ENCODE assay signal across 27 mouse cellular contexts in genomic region chr8:107458281-107458680, GRCm38 (mm10). TPM values are rescaled to one million over a fixed set of nuclear protein-coding genes. Genes with fewer than 3 reads are reported as not detected.
DNase-seq lines count a peak whose midpoint lies in the region; ATAC-seq and TF ChIP-seq lines count a peak whose summit lies in the region.
"Had no signal": no experiment of that assay in that cellular context is flagged by ENCODE, and none has a peak within 500 bp of the region (broad histone marks: within the 10 kb centered on the region; RNA-seq: fewer than 3 reads in every experiment).

No protein-coding gene starts in this region.

- H3K4me1 ChIP-seq in hindbrain, embryonic 12.5 days = no peaks in the 10 kb centered on the region
- H3K4me1 ChIP-seq in hindbrain, embryonic 14.5 days (replicated peaks; ENCODE audit: control insufficient read depth, insufficient read depth, low read length) = no peaks in the 10 kb centered on the region
- H3K4me1 ChIP-seq in testis, adult 2 months (ENCODE audit: control insufficient read depth, insufficient read depth, low read length) = no peaks in the 10 kb centered on the region
- H3K4me1 ChIP-seq in limb, embryonic 10.5 days = no peaks in the 10 kb centered on the region
- no peaks in the 10 kb centered on the region for H3K4me1 ChIP-seq in limb, embryonic 15.5 days
- H3K4me1 ChIP-seq in forebrain, embryonic 16.5 days (replicated peaks; ENCODE audit: control insufficient read depth, insufficient read depth, low read length) = no peaks in the 10 kb centered on the region
- H3K4me1 ChIP-seq: forebrain, embryonic 12.5 days; heart, embryonic 15.5 days; hindbrain, embryonic 15.5 days; kidney, embryonic 15.5 days; liver, embryonic 15.5 days; midbrain, embryonic 12.5 days had no signal

- no peak for DNase-seq in hindbrain, embryonic 14.5 days (ENCODE audit: low spot score)
- no peak for DNase-seq in testis, postnatal 10 days (ENCODE audit: low spot score)
- DNase-seq in limb, embryonic 10.5 days (ENCODE audit: low spot score) = no peak
- DNase-seq in cerebellum, postnatal 36 days = no peak
- DNase-seq: adrenal gland, postnatal 25 days; cerebellum, adult 11-12 months; cerebellum, adult 9-11 months; gastrocnemius, postnatal 10 days; heart, postnatal 4 days; kidney, adult 11 months; kidney, postnatal 4 days; lung, embryonic 14.5 days; right cerebral cortex, adult 18-20 months; spleen, adult 18-20 months; thymus, adult 2 months had no signal

- TF ChIP-seq CTCF in testis, adult 2 months (IDR thresholded peaks at IDR 0.05; ENCODE audit: control insufficient read depth, insufficient read depth, insufficient replicate concordance, low read depth, low read length) = no peak

- H3K4me3 ChIP-seq in hindbrain, embryonic 12.5 days = no peak overlapping the region
- no peak overlapping the region for H3K4me3 ChIP-seq in hindbrain, embryonic 14.5 days (replicated peaks; ENCODE audit: low read length)
- peak overlapping the region; percentile 82 for H3K4me3 ChIP-seq in testis, adult 2 months (ENCODE audit: control insufficient read depth, low read depth, low read length)
- no peak overlapping the region for H3K4me3 ChIP-seq in limb, embryonic 10.5 days
- H3K4me3 ChIP-seq in limb, embryonic 15.5 days = no peak overlapping the region
- H3K4me3 ChIP-seq in forebrain, embryonic 16.5 days (replicated peaks; ENCODE audit: low read length) = no peak overlapping the region
- H3K4me3 ChIP-seq: forebrain, embryonic 12.5 days; heart, embryonic 15.5 days; hindbrain, embryonic 15.5 days; kidney, embryonic 15.5 days; liver, embryonic 15.5 days; midbrain, embryonic 12.5 days had no signal

- no peaks in the 10 kb centered on the region for H3K27me3 ChIP-seq in hindbrain, embryonic 12.5 days
- H3K27me3 ChIP-seq in hindbrain, embryonic 14.5 days (ENCODE audit: control insufficient read depth, insufficient read depth, low read length) = no peaks in the 10 kb centered on the region
- H3K27me3 ChIP-seq in testis, adult 2 months (ENCODE audit: control insufficient read depth, insufficient read depth, low read length) = no peaks in the 10 kb centered on the region
- no peaks in the 10 kb centered on the region for H3K27me3 ChIP-seq in limb, embryonic 10.5 days (ENCODE audit: low read depth, poor library complexity, severe bottlenecking)
- no peaks in the 10 kb centered on the region for H3K27me3 ChIP-seq in limb, embryonic 15.5 days
- H3K27me3 ChIP-seq in forebrain, embryonic 16.5 days (replicated peaks; ENCODE audit: control insufficient read depth, insufficient read depth, low read length) = no peaks in the 10 kb centered on the region
- H3K27me3 ChIP-seq: forebrain, embryonic 12.5 days; heart, embryonic 15.5 days; hindbrain, embryonic 15.5 days; kidney, embryonic 15.5 days; liver, embryonic 15.5 days; midbrain, embryonic 12.5 days had no signal

- H3K36me3 ChIP-seq in hindbrain, embryonic 12.5 days = peaks cover 55% of the 10 kb centered on the region
- peaks cover 75% of the 10 kb centered on the region for H3K36me3 ChIP-seq in hindbrain, embryonic 14.5 days (replicated peaks; ENCODE audit: control insufficient read depth, insufficient read depth)
- no peaks in the 10 kb centered on the region; the same call in 1 of the 2 replicates for H3K36me3 ChIP-seq in testis, adult 2 months (ENCODE audit: control insufficient read depth, insufficient read depth, low read length)
- H3K36me3 ChIP-seq in limb, embryonic 10.5 days = peaks cover 76% of the 10 kb centered on the region
- H3K36me3 ChIP-seq in limb, embryonic 15.5 days = peaks cover 33% of the 10 kb centered on the region
- H3K36me3 ChIP-seq in forebrain, embryonic 16.5 days (ENCODE audit: control insufficient read depth, insufficient read depth) = peaks cover 5% of the 10 kb centered on the region; the same call in 1 of the 2 replicates

- ATAC-seq in hindbrain, embryonic 12.5 days (ENCODE audit: low FRiP score) = no peak
- no peak for ATAC-seq in hindbrain, embryonic 14.5 days (ENCODE audit: low FRiP score)
- ATAC-seq in limb, embryonic 15.5 days (ENCODE audit: insufficient number of reproducible peaks, low FRiP score, low TSS enrichment, low read depth) = peak; percentile 62
- no peak for ATAC-seq in forebrain, embryonic 16.5 days
- ATAC-seq: CD4-positive, CD25-positive, alpha-beta regulatory T cell, adult 4 months; inflammation-experienced regulatory T-cells, adult 6 months had no signal

- WGBS in hindbrain, embryonic 12.5 days = 81% methylated on average over 6 of the region's 6 CpGs
- WGBS in hindbrain, embryonic 14.5 days = 90% methylated on average over 6 of the region's 6 CpGs
- 91% methylated on average over 6 of the region's 6 CpGs for WGBS in limb, embryonic 10.5 days
- WGBS in limb, embryonic 15.5 days = 73% methylated on average over 6 of the region's 6 CpGs
- WGBS in forebrain, embryonic 16.5 days = 88% methylated on average over 6 of the region's 6 CpGs

- no peak for TF ChIP-seq POLR2A in testis, adult 2 months (IDR thresholded peaks at IDR 0.05; ENCODE audit: control insufficient read depth, low read depth, low read length)

- H3K27ac ChIP-seq in hindbrain, embryonic 12.5 days = peak overlapping the region; percentile 40; the same call in 1 of the 2 replicates
- H3K27ac ChIP-seq in hindbrain, embryonic 14.5 days = no peak overlapping the region
- no peak overlapping the region for H3K27ac ChIP-seq in testis, adult 2 months (ENCODE audit: control insufficient read depth, insufficient read depth, low read depth, low read length)
- H3K27ac ChIP-seq in limb, embryonic 10.5 days = peak overlapping the region; percentile 53; the same call in 1 of the 2 replicates
- peak overlapping the region; percentile 73; the same call in 1 of the 2 replicates for H3K27ac ChIP-seq in limb, embryonic 15.5 days
- H3K27ac ChIP-seq in forebrain, embryonic 16.5 days (ENCODE audit: low read length) = no peak overlapping the region
- H3K27ac ChIP-seq: forebrain, embryonic 12.5 days; heart, embryonic 15.5 days; hindbrain, embryonic 15.5 days; kidney, embryonic 15.5 days; liver, embryonic 15.5 days; midbrain, embryonic 12.5 days had no signal

- H3K9me3 ChIP-seq in hindbrain, embryonic 12.5 days (replicated peaks) = no peaks in the 10 kb centered on the region
- no peaks in the 10 kb centered on the region for H3K9me3 ChIP-seq in hindbrain, embryonic 14.5 days (ENCODE audit: control insufficient read depth, low read length)
- no peaks in the 10 kb centered on the region for H3K9me3 ChIP-seq in limb, embryonic 10.5 days (replicated peaks)
- no peaks in the 10 kb centered on the region for H3K9me3 ChIP-seq in limb, embryonic 15.5 days
- no peaks in the 10 kb centered on the region for H3K9me3 ChIP-seq in forebrain, embryonic 16.5 days (ENCODE audit: control insufficient read depth, low read length)
- H3K9me3 ChIP-seq: forebrain, embryonic 12.5 days; heart, embryonic 15.5 days; hindbrain, embryonic 15.5 days; kidney, embryonic 15.5 days; liver, embryonic 15.5 days; midbrain, embryonic 12.5 days had no signal

- H3K4me2 ChIP-seq in hindbrain, embryonic 12.5 days (replicated peaks) = no peak overlapping the region
- H3K4me2 ChIP-seq in hindbrain, embryonic 14.5 days (replicated peaks) = no peak overlapping the region
- H3K4me2 ChIP-seq in limb, embryonic 15.5 days = no peak overlapping the region
- H3K4me2 ChIP-seq in forebrain, embryonic 16.5 days (ENCODE audit: low read length) = no peak overlapping the region
- H3K4me2 ChIP-seq: forebrain, embryonic 12.5 days; heart, embryonic 15.5 days; hindbrain, embryonic 15.5 days; kidney, embryonic 15.5 days; liver, embryonic 15.5 days; lung, embryonic 14.5 days; midbrain, embryonic 12.5 days had no signal

- no peak overlapping the region for H3K9ac ChIP-seq in hindbrain, embryonic 12.5 days
- H3K9ac ChIP-seq in hindbrain, embryonic 14.5 days = no peak overlapping the region
- no peak overlapping the region for H3K9ac ChIP-seq in limb, embryonic 15.5 days
- no peak overlapping the region for H3K9ac ChIP-seq in forebrain, embryonic 16.5 days (replicated peaks; ENCODE audit: low read depth, low read length)
- H3K9ac ChIP-seq: forebrain, embryonic 12.5 days; heart, embryonic 15.5 days; hindbrain, embryonic 15.5 days; kidney, embryonic 15.5 days; liver, embryonic 15.5 days; lung, embryonic 14.5 days; midbrain, embryonic 12.5 days had no signal

RNA-seq across cellular contexts. Expression of gene Wwp2, which starts 22.1 kb away (rescaled TPM):
- polyA plus RNA-seq in hindbrain, embryonic 12.5 days (2016; fragmentation: Nextera tagmentation; extraction: Ambion mirVana) = 109 and 124 TPM in 2 replicates
- polyA plus RNA-seq in hindbrain, embryonic 14.5 days (2014; fragmentation: Nextera tagmentation; extraction: Ambion mirVana) = 37.2 and 37.5 TPM in 2 replicates
- polyA plus RNA-seq in testis, adult 2 months (2012; rRNA removed) = 109 and 129 TPM in 2 replicates
- polyA plus RNA-seq in limb, embryonic 10.5 days (2016; fragmentation: Nextera tagmentation; extraction: Ambion mirVana) = 55.9 and 116 TPM in 2 replicates
- polyA plus RNA-seq in limb, embryonic 15.5 days (2015; fragmentation: Nextera tagmentation; extraction: Ambion mirVana) = 114 and 119 TPM in 2 replicates
- 41.5 and 43.0 TPM in 2 replicates for polyA plus RNA-seq in forebrain, embryonic 16.5 days (2015; fragmentation: Nextera tagmentation; extraction: Ambion mirVana)

RNA-seq across cellular contexts. Expression of gene Nob1, which starts 33.4 kb away (rescaled TPM):
- 78.3 and 78.9 TPM in 2 replicates for polyA plus RNA-seq in hindbrain, embryonic 12.5 days (2016; fragmentation: Nextera tagmentation; extraction: Ambion mirVana)
- 46.4 and 48.7 TPM in 2 replicates for polyA plus RNA-seq in hindbrain, embryonic 14.5 days (2014; fragmentation: Nextera tagmentation; extraction: Ambion mirVana)
- polyA plus RNA-seq in testis, adult 2 months (2012; rRNA removed) = 15.3 and 15.9 TPM in 2 replicates
- 110 and 113 TPM in 2 replicates for polyA plus RNA-seq in limb, embryonic 10.5 days (2016; fragmentation: Nextera tagmentation; extraction: Ambion mirVana)
- 78.5 and 84.8 TPM in 2 replicates for polyA plus RNA-seq in limb, embryonic 15.5 days (2015; fragmentation: Nextera tagmentation; extraction: Ambion mirVana)
- polyA plus RNA-seq in forebrain, embryonic 16.5 days (2015; fragmentation: Nextera tagmentation; extraction: Ambion mirVana) = 85.9 and 90.0 TPM in 2 replicates

RNA-seq across cellular contexts. Expression of gene Nqo1, which starts 55.3 kb away (rescaled TPM):
- polyA plus RNA-seq in hindbrain, embryonic 12.5 days (2016; fragmentation: Nextera tagmentation; extraction: Ambion mirVana) = 6.4 and 8.2 TPM in 2 replicates
- 8.5 and 9.4 TPM in 2 replicates for polyA plus RNA-seq in hindbrain, embryonic 14.5 days (2014; fragmentation: Nextera tagmentation; extraction: Ambion mirVana)
- polyA plus RNA-seq in testis, adult 2 months (2012; rRNA removed) = 1.6 and 2.2 TPM in 2 replicates
- polyA plus RNA-seq in limb, embryonic 10.5 days (2016; fragmentation: Nextera tagmentation; extraction: Ambion mirVana) = 12.6 and 20.4 TPM in 2 replicates
- polyA plus RNA-seq in limb, embryonic 15.5 days (2015; fragmentation: Nextera tagmentation; extraction: Ambion mirVana) = 14.6 and 16.5 TPM in 2 replicates
- polyA plus RNA-seq in forebrain, embryonic 16.5 days (2015; fragmentation: Nextera tagmentation; extraction: Ambion mirVana) = 3.8 TPM in 2 replicates

Comparison
In these comparisons a context has a peak if more than half of its experiments do, and no peak if none do; other contexts are left out.
1. H3K27ac ChIP-seq: peak in hindbrain, embryonic 12.5 days (single experiment), limb, embryonic 10.5 days (single experiment) and limb, embryonic 15.5 days (single experiment); none in hindbrain, embryonic 14.5 days (single experiment), testis, adult 2 months (single experiment) and forebrain, embryonic 16.5 days (single experiment).